ENCODE assay signal across 9 mouse cellular contexts in genomic region chr17:58820588-58821195, GRCm38 (mm10).
DNase-seq lines count a peak whose midpoint lies in the region; ATAC-seq lines count a peak whose summit lies in the region.
"Had no signal": no experiment of that assay in that cellular context is flagged by ENCODE, and none has a peak within 500 bp of the region (broad histone marks: within the 10 kb centered on the region; RNA-seq: fewer than 3 reads in every experiment).

No protein-coding gene starts in this region.

- intact Hi-C loops in heart, postnatal 36 days (cut with DNase I) = no loop called here

- H3K4me2 ChIP-seq in midbrain, embryonic 11.5 days = no peak overlapping the region

- no peak overlapping the region for H3K27ac ChIP-seq in midbrain, embryonic 11.5 days (ENCODE audit: low read depth, low read length)

- no peak overlapping the region for H3K9ac ChIP-seq in midbrain, embryonic 11.5 days (ENCODE audit: low read length)

- no peak overlapping the region for H3K4me3 ChIP-seq in midbrain, embryonic 11.5 days (ENCODE audit: low read depth, low read length)
- H3K4me3 ChIP-seq: megakaryocyte, embryonic 14.5 days had no signal

- ATAC-seq in midbrain, embryonic 11.5 days (ENCODE audit: low FRiP score) = peak; percentile 89

- no peaks in the 10 kb centered on the region for H3K36me3 ChIP-seq in midbrain, embryonic 11.5 days (ENCODE audit: control insufficient read depth, insufficient read depth, low read length)

- no peaks in the 10 kb centered on the region for H3K9me3 ChIP-seq in midbrain, embryonic 11.5 days (ENCODE audit: control insufficient read depth, low read length)
- H3K9me3 ChIP-seq: megakaryocyte, embryonic 14.5 days had no signal

- H3K4me1 ChIP-seq in midbrain, embryonic 11.5 days (ENCODE audit: control insufficient read depth, insufficient read depth, low read length) = peaks cover 6% of the 10 kb centered on the region; the same call in 1 of the 2 replicates
- H3K4me1 ChIP-seq: megakaryocyte, embryonic 14.5 days had no signal

- H3K27me3 ChIP-seq in midbrain, embryonic 11.5 days (ENCODE audit: control insufficient read depth, insufficient read depth, low read length) = no peaks in the 10 kb centered on the region
- H3K27me3 ChIP-seq: megakaryocyte, embryonic 14.5 days had no signal

- DNase-seq in heart, adult 18-20 months = peak; percentile 2 to 9
- no peak for DNase-seq in heart, postnatal 36 days
- DNase-seq in A20 (ENCODE audit: low read depth, low spot score) (peak; percentile 3), liver (no peak)
- peak; percentile 3 for DNase-seq in embryo, embryonic 11.5 days (ENCODE audit: low read depth, low spot score)
- peak; percentile 84 for DNase-seq in midbrain, embryonic 11.5 days (ENCODE audit: low spot score, missing footprints)
- DNase-seq in cerebellum, adult 18-20 months = no peak
- DNase-seq in spleen, adult 12 weeks (ENCODE audit: low spot score) = no peak

- 22% methylated on average over 4 of the region's 4 CpGs for WGBS in midbrain, embryonic 11.5 days

Comparison
In these comparisons a context has a peak if more than half of its experiments do, and no peak if none do; other contexts are left out.
1. DNase-seq: peak in heart, adult 18-20 months (2 of 2), A20 (single experiment), embryo, embryonic 11.5 days (single experiment) and midbrain, embryonic 11.5 days (single experiment); none in heart, postnatal 36 days (0 of 2), liver (single experiment), cerebellum, adult 18-20 months (0 of 2) and spleen, adult 12 weeks (single experiment).